24 mouse cellular contexts compared by ENCODE assay signal in genomic region chr7:100649095-100649494, GRCm38 (mm10). TPM values are rescaled to one million over a fixed set of nuclear protein-coding genes. Genes with fewer than 3 reads are reported as not detected.
A peak's percentile ranks its signal among the peaks of the same experiment; 100 is the strongest.
DNase-seq lines count a peak whose midpoint lies in the region; ATAC-seq and TF ChIP-seq lines count a peak whose summit lies in the region.
"Had no signal": no experiment of that assay in that cellular context is flagged by ENCODE, and none has a peak within 500 bp of the region (broad histone marks: within the 10 kb centered on the region; RNA-seq: fewer than 3 reads in every experiment).

No protein-coding gene starts in this region.

- no peaks in the 10 kb centered on the region for H3K36me3 ChIP-seq in lung, embryonic 16.5 days (ENCODE audit: control insufficient read depth, insufficient read depth, low read length)
- H3K36me3 ChIP-seq in limb, embryonic 12.5 days: no peaks in the 10 kb centered on the region
- H3K36me3 ChIP-seq: embryonic facial prominence, embryonic 13.5 days had no signal

- ATAC-seq in lung, embryonic 16.5 days (ENCODE audit: low read depth): peak; percentile 56
- ATAC-seq in limb, embryonic 12.5 days (ENCODE audit: insufficient number of reproducible peaks, insufficient read depth, low FRiP score, low TSS enrichment, low read depth): no peak
- ATAC-seq: forebrain, embryonic 13.5 days; hindbrain, postnatal 0 days had no signal

- no peak overlapping the region for H3K9ac ChIP-seq in lung, embryonic 16.5 days (ENCODE audit: low read length)
- H3K9ac ChIP-seq in limb, embryonic 12.5 days (replicated peaks): no peak overlapping the region
- H3K9ac ChIP-seq: embryonic facial prominence, embryonic 13.5 days; forebrain, embryonic 13.5 days had no signal

- no peaks in the 10 kb centered on the region for H3K9me3 ChIP-seq in lung, embryonic 16.5 days (ENCODE audit: control insufficient read depth, low read length)
- no peaks in the 10 kb centered on the region for H3K9me3 ChIP-seq in limb, embryonic 12.5 days
- H3K9me3 ChIP-seq: embryonic facial prominence, embryonic 13.5 days; forebrain, embryonic 13.5 days had no signal

- H3K27ac ChIP-seq in gastrocnemius, adult 2 months: peak overlapping the region; percentile 35
- H3K27ac ChIP-seq in lung, embryonic 16.5 days (ENCODE audit: low read length): no peak overlapping the region
- peak overlapping the region; percentile 53; the same call in 1 of the 2 replicates for H3K27ac ChIP-seq in limb, embryonic 12.5 days
- H3K27ac ChIP-seq: embryonic facial prominence, embryonic 13.5 days; hindbrain, postnatal 0 days; left cerebral cortex, adult 2 months had no signal

- no peaks in the 10 kb centered on the region for H3K27me3 ChIP-seq in lung, embryonic 16.5 days (ENCODE audit: control insufficient read depth, insufficient read depth, low read depth, low read length)
- no peaks in the 10 kb centered on the region for H3K27me3 ChIP-seq in limb, embryonic 12.5 days
- H3K27me3 ChIP-seq: embryonic facial prominence, embryonic 13.5 days; forebrain, embryonic 13.5 days had no signal

- DNase-seq in gastrocnemius, adult 2 months: no peak
- no peak for DNase-seq in gastrocnemius, adult 8-10 months (ENCODE audit: low spot score in 2 of 2)
- peak; percentile 4 for DNase-seq in heart, postnatal 4 days
- DNase-seq in heart, postnatal 14 days: no peak
- no peak for DNase-seq in lung, postnatal 25 days (ENCODE audit: low spot score)
- DNase-seq in right cerebral cortex, postnatal 25 days: no peak
- DNase-seq: adrenal gland, postnatal 10 days; cerebellum, adult 8-10 months; cerebellum, postnatal 36 days; embryo, embryonic 11 days; gastrocnemius, postnatal 14 days; kidney, adult 2 months; kidney, postnatal 10 days; midbrain, embryonic 14.5 days; spleen, adult 18-20 months had no signal

- 64% methylated on average over 4 of the region's 4 CpGs for WGBS in lung, embryonic 16.5 days
- whole genome bisulfite sequencing in limb, embryonic 12.5 days: 84% methylated on average over 4 of the region's 4 CpGs

- H3K4me2 ChIP-seq in lung, embryonic 16.5 days (ENCODE audit: low read depth, low read length): no peak overlapping the region
- H3K4me2 ChIP-seq in limb, embryonic 12.5 days: no peak overlapping the region
- H3K4me2 ChIP-seq: embryonic facial prominence, embryonic 13.5 days; forebrain, embryonic 13.5 days had no signal

- TF ChIP-seq CTCF in gastrocnemius, adult 2 months (IDR thresholded peaks at IDR 0.05): no peak

- no peaks in the 10 kb centered on the region for H3K4me1 ChIP-seq in lung, embryonic 16.5 days (replicated peaks; ENCODE audit: control insufficient read depth, insufficient read depth, low read length)
- H3K4me1 ChIP-seq in limb, embryonic 12.5 days (replicated peaks): no peaks in the 10 kb centered on the region; the same call in 1 of the 2 replicates

- intact Hi-C loops in gastrocnemius, adult 2 months (cut with DNase I): no loop called here
- intact Hi-C loops in heart, postnatal 14 days (cut with DNase I): loop anchor here (10.0 kb wide), 1 partner anchor 224 kb away; no protein-coding TSS in a partner anchor

- no peak overlapping the region for H3K4me3 ChIP-seq in gastrocnemius, adult 2 months
- no peak overlapping the region for H3K4me3 ChIP-seq in lung, embryonic 16.5 days (ENCODE audit: low read length)
- no peak overlapping the region for H3K4me3 ChIP-seq in limb, embryonic 12.5 days (replicated peaks)
- H3K4me3 ChIP-seq: embryonic facial prominence, embryonic 13.5 days; erythroblast, embryonic 14.5 days; forebrain, embryonic 13.5 days; left cerebral cortex, adult 2 months had no signal

RNA-seq across cellular contexts. Expression of gene Plekhb1, which starts 13.1 kb away (rescaled TPM):
- total RNA-seq in gastrocnemius, adult 2 months (2021): 10 to 100 TPM; 29.7 to 48.8 TPM
- total RNA-seq in gastrocnemius, adult 8-10 months (2022): 100 to 1,000 TPM in 2 of 4 experiments, 10 to 100 TPM in 2; 85.9 to 102 (median 98.0) TPM
- 1 to 10 TPM in 1 of 2 experiments, under 1 TPM in 1; 0.65 to 1.5 TPM for total RNA-seq in heart, postnatal 4 days (2021)
- total RNA-seq in heart, postnatal 14 days (2021): 1 to 10 TPM; 1.8 to 2.3 TPM
- 24.0 and 26.6 TPM in 2 replicates for polyA plus RNA-seq in lung, embryonic 16.5 days (2015; fragmentation: Nextera tagmentation; extraction: Ambion mirVana)
- 1.4 and 2.6 TPM in 2 replicates for polyA plus RNA-seq in limb, embryonic 12.5 days (2016; fragmentation: Nextera tagmentation; extraction: Ambion mirVana)
- total RNA-seq: hematopoietic stem cell, adult 5-6 weeks; megakaryocyte, adult 5-6 weeks had no signal
- polyA plus RNA-seq: erythroblast, embryonic 14.5 days had no signal

RNA-seq across cellular contexts. Expression of gene Mrpl48, which starts 41.0 kb away (rescaled TPM):
- total RNA-seq in gastrocnemius, adult 2 months (2021): 10 to 100 TPM; 55.0 to 60.2 TPM
- 10 to 100 TPM; 53.5 to 64.5 (median 58.5) TPM for total RNA-seq in gastrocnemius, adult 8-10 months (2022)
- 10 to 100 TPM; 74.9 to 78.5 TPM for total RNA-seq in heart, postnatal 4 days (2021)
- 10 to 100 TPM; 65.9 to 70.4 TPM for total RNA-seq in heart, postnatal 14 days (2021)
- polyA plus RNA-seq in lung, embryonic 16.5 days (2015; fragmentation: Nextera tagmentation; extraction: Ambion mirVana): 74.6 and 76.3 TPM in 2 replicates
- polyA plus RNA-seq in limb, embryonic 12.5 days (2016; fragmentation: Nextera tagmentation; extraction: Ambion mirVana): 59.5 and 66.2 TPM in 2 replicates

RNA-seq across cellular contexts. Expression of gene Rab6a, which starts 41.9 kb away (rescaled TPM):
- total RNA-seq in gastrocnemius, adult 2 months (2021): 10 to 100 TPM; 64.9 to 67.6 TPM
- total RNA-seq in gastrocnemius, adult 8-10 months (2022): 10 to 100 TPM; 64.9 to 73.3 (median 68.4) TPM
- total RNA-seq in heart, postnatal 4 days (2021): 10 to 100 TPM; 84.1 to 84.7 TPM
- 10 to 100 TPM; 66.0 to 67.1 TPM for total RNA-seq in heart, postnatal 14 days (2021)
- polyA plus RNA-seq in lung, embryonic 16.5 days (2015; fragmentation: Nextera tagmentation; extraction: Ambion mirVana): 69.8 and 74.6 TPM in 2 replicates
- polyA plus RNA-seq in limb, embryonic 12.5 days (2016; fragmentation: Nextera tagmentation; extraction: Ambion mirVana): 107 and 117 TPM in 2 replicates

RNA-seq across cellular contexts. Expression of gene Fam168a, which starts 57.3 kb away (rescaled TPM):
- total RNA-seq in gastrocnemius, adult 2 months (2021): 10 to 100 TPM; 43.6 to 44.3 TPM
- 10 to 100 TPM; 39.0 to 44.3 (median 40.7) TPM for total RNA-seq in gastrocnemius, adult 8-10 months (2022)
- total RNA-seq in heart, postnatal 4 days (2021): 10 to 100 TPM; 55.1 to 58.6 TPM
- 10 to 100 TPM; 46.6 to 50.7 TPM for total RNA-seq in heart, postnatal 14 days (2021)
- 39.3 and 45.7 TPM in 2 replicates for polyA plus RNA-seq in lung, embryonic 16.5 days (2015; fragmentation: Nextera tagmentation; extraction: Ambion mirVana)
- polyA plus RNA-seq in limb, embryonic 12.5 days (2016; fragmentation: Nextera tagmentation; extraction: Ambion mirVana): 42.7 and 54.1 TPM in 2 replicates

Comparison
In these comparisons a context has a peak if more than half of its experiments do, and no peak if none do; other contexts are left out.
1. RNA of gene Plekhb1, which starts 13.1 kb away (total RNA-seq): 85.9 to 102 TPM in gastrocnemius, adult 8-10 months and 29.7 to 48.8 TPM in gastrocnemius, adult 2 months; 1.8 to 2.3 TPM in heart, postnatal 14 days and 0.65 to 1.5 TPM in heart, postnatal 4 days; every median in the first group is over 4 times any median in the second.